Mouse (Mus musculus): Measurements from ENCODE around the gene Btnl9.
"Not testable (repeated sequence)": the region's sequence is repeated elsewhere in the genome, so short reads cannot be mapped to it uniquely, and the experiment has no call there.

The Btnl9 gene

GRCm38 (mm10) chr11:49176047-49176779 is 10.7 kb downstream of the Btnl9 start:
- DNase-seq (ENCODE audit: low spot score in 2 of 2), result not testable (repeated sequence)

DNA sequence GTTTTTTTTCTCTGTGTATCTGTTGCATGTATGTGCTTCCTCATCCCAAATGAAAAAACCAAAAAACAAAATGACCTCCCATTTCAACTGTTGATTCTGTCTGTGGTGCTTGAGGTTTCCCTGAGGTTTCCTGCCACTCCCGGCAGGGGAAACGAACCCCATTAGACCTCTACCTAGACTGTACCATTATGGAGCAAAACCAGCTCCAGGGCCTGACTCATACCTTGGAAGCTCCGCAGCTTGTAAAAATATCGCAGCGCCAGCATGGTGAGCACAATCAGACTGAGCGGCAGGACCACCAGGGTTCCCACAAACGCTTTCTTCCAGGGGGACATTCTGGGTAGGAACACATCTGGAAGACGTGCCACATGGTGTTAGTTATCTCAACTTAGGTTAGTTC is 11.6 kb downstream of the Btnl9 start:
- no peak for DNase-seq (ENCODE audit: low spot score in 2 of 2)

GRCm38 (mm10) chr11:49170576-49170975 is 16.4 kb downstream of the Btnl9 start:
- DNase-seq (ENCODE audit: low spot score in 2 of 2), result no peak

GRCm38 (mm10) chr11:49168839-49169611 is 17.9 kb downstream of the Btnl9 start:
- DNase-seq (ENCODE audit: low spot score in 2 of 2), result peak in 1 of 2 experiments; percentile 32

DNA sequence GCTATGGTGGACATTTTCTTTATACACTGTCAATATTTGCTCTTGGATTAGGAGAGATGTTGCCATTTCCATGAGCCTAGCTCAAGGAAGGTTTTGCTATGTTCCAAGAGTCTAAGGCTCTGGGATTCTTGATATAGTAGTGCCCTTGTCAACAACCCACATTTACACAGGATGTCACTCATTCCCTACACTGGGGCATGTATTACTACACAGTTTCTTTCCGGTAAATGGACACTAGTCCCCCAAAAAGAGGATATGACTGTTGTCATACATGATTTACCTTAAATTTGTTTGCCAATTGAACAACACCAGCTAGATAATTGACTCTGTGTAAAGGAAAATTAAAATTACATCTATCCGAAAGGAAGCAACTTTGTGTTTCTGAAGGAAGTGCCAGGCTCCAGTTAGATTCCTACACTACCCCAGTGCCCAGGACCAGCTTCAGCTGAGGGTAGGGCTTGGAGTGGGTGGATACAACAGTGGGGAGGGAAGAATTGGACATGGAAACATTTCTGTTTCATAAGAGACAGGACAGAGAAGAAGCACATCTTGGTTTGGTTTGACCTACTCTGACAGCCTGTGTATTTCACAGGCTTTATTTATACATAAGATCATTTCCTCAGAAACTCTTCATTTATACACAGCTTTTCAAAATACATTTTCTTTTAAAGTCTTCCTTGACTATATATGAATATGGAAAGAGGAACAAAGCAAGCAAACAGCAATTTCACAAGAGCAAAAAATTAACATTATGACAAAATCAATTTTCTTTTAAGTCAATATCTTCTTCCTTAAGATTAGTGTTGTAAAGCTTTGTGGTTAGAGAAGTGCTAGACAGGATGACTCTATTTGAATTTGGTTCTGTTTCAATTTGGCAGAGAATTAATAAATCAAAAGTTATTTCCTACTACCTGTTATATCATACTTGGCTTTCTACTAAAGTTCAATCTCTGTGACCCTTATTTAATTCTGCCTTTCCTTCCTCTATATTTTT is 29.8 kb downstream of the Btnl9 start:
- DNase-seq (ENCODE audit: low spot score in 2 of 2), result no peak

DNA sequence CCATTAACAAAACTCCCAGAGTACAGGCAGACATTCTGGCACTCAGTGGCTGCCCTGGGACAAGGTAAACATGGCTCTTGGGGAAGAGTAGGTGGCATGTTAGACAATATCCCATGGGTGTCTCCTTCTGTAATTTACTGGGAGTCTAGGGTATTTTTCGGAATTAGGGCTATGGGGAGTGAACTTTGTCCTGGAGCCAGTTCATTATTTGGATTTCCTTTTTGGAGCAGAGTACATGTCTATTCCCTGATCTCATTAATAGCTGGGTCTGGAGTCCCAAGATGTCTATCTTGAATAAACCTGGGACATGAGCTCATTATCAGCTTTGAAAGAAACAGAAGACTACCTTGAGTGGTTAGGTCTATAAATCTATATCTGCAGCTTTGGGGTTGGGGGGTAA is 32.9 kb downstream of the Btnl9 start, which contains the start of gene Olfr1394:
TSS of gene Olfr1394 (plus strand) at position 301 of the 400 bp plus-strand sequence.
- no peak for DNase-seq (ENCODE audit: low spot score in 2 of 2)

GRCm38 (mm10) chr11:49141974-49142373 is 45.0 kb downstream of the Btnl9 start, which contains the start of gene Olfr1395:
TSS of gene Olfr1395 (plus strand) at chr11:49142274.
- DNase-seq (ENCODE audit: low spot score in 2 of 2), result no peak

GRCm38 (mm10) chr11:49124169-49124568 is 62.8 kb downstream of the Btnl9 start:
- no peak for DNase-seq (ENCODE audit: low spot score in 2 of 2)

DNA sequence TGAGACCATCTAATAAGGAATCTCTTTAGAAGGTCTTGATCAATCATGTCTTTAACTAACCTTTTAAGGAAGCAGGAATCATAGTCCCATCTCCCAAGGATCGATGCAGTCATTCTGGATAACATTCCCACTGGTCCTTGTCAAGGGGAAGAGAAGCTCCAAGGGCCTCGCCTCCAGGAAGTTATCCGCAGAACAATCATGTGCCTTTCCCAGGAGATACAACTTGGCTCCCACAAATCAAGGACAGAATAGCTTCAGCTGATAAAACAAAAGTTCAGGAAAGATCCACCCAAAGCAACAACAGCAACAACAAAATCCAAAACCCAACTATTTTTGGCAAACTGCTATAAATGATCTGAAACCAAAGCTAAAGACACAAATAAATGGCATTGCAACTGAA is 67.3 kb downstream of the Btnl9 start:
- no peak for DNase-seq (ENCODE audit: low spot score in 2 of 2)

All from right cerebral cortex, postnatal 10 days (tissue).